Mouse (Mus musculus) layer of hippocampus, postnatal 14 days (tissue): ENCODE data around the gene C130050O18Rik. TPM values are rescaled to one million over a fixed set of nuclear protein-coding genes. Genes with fewer than 3 reads are reported as not detected.

ENCODE experiments used
- DNase-seq, 2 experiments: peaks; one replicate each; pipeline ENCODE4 v3.0.0; 2021 to 2022; ENCODE audit warnings: low spot score in 2 of 2, mixed read lengths in 1 of 2
- microRNA-seq, 2 experiments: library from miRNA; unstranded; fragments of <30 nt; microRNA quantifications; one replicate each; pipeline ENCODE4 v1.2.0; 2021
- total RNA-seq, 2 experiments: library from RNA; stranded (reverse); gene quantifications; 2 replicates each; pipeline ENCODE4 v1.2.3; 2021

C130050O18Rik gene
- total RNA-seq, 2 experiments from 2014 or later: 0.17 to 0.21 TPM

- DNase-seq: no peak
Measured at GRCm38 (mm10) chr5:139457241-139457640, 52.2 kb downstream of the C130050O18Rik start.

- no peak for DNase-seq
Measured at GRCm38 (mm10) chr5:139459938-139460337, 54.9 kb downstream of the C130050O18Rik start.

- DNase-seq: peak; percentile 99
Measured at GRCm38 (mm10) chr5:139460384-139461067, 55.4 kb downstream of the C130050O18Rik start, which contains the start of gene 3110082I17Rik. 3110082I17Rik (minus strand) TSS chr5:139460527.

GRCm38 (mm10) chr5:139464874-139465273, 59.8 kb downstream of the C130050O18Rik start:
- no peak for DNase-seq

Small RNAs within 50 kb of the gene (microRNA-seq; reads per million reads assigned to microRNA genes)
- gene Mir339: 358 to 580 reads per million in 2 experiments

Other genes with a start within 250 kb of the C130050O18Rik start
- gene Sun1, start 204.6 kb upstream of the C130050O18Rik start, total RNA-seq: 10 to 100 TPM; 66.9 to 73.5 TPM
- gene Get4, start 153.0 kb upstream of the C130050O18Rik start, total RNA-seq: 10 to 100 TPM; 45.5 to 49.2 TPM
- gene Adap1, start 79.7 kb upstream of the C130050O18Rik start, total RNA-seq: 100 to 1,000 TPM; 263 to 264 TPM
- gene Cox19, start 53.9 kb upstream of the C130050O18Rik start, total RNA-seq: 10 to 100 TPM; 73.6 to 79.4 TPM
- gene Cyp2w1, start 52.7 kb upstream of the C130050O18Rik start, total RNA-seq: not detected
- gene Gpr146, start 27.6 kb upstream of the C130050O18Rik start, total RNA-seq: 10 to 100 TPM; 10.1 to 11.8 TPM
- gene Gper1, start 17.9 kb downstream of the C130050O18Rik start, total RNA-seq: 1 to 10 TPM; 3.0 to 3.5 TPM
- gene 3110082I17Rik, start 55.2 kb downstream of the C130050O18Rik start, total RNA-seq: 10 to 100 TPM; 14.6 to 14.7 TPM
- 10 to 100 TPM; 77.1 to 88.8 TPM for gene Zfand2a, start 79.3 kb downstream of the C130050O18Rik start, total RNA-seq
- gene Uncx, start 138.2 kb downstream of the C130050O18Rik start, total RNA-seq: under 1 TPM in 1 of 2 experiments, not detected in 1; 0.19 TPM